Mouse (Mus musculus): ENCODE measurements around the gene Atp2b4. TPM values are rescaled to one million over a fixed set of nuclear protein-coding genes. Genes with fewer than 3 reads are reported as not detected.

The Atp2b4 gene
- total and polyA plus RNA-seq, 2 experiments from 2014 or later = 12.1 to 48.3 TPM

DNA sequence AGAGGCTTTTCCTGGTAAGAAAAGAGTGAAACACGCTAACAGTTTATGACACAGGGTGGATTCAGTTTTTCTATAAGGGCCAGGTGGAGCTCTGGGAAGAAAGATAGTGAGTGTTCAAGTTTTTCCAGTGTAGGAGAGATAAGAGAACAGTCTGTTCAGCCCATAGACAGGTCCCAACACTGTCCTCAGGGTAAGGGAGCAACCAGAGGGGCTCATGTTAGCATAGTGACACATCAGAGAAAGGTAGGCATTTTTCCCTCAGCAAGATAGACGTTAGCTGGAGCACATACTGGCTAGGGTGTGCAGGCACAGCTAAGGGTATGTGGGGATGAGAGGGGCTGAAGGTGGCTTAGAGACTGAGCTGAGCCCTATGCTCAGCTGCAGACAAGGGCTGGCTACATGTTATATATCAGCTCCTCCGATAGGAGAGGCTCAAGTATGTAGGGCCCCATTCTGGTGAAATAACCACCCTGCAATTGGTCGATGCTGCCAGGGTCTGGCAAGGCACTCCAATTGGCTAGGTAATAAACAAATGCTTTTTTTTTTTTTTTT, 46.4 kb downstream of the Atp2b4 start:
- Histone ChIP-seq H3K9ac (replicated peaks; ENCODE audit: low read length, poor library complexity, severe bottlenecking) (no peak overlapping the region), H3K4me2 (ENCODE audit: low read depth, low read length, poor library complexity, severe bottlenecking) (no peak overlapping the region), H3K4me1 (ENCODE audit: insufficient read depth, low read length) (no peaks in the 10 kb centered on the region), H3K4me3 (ENCODE audit: low read depth, low read length) (no peak overlapping the region), H3K9me3 (ENCODE audit: low read length) (no peaks in the 10 kb centered on the region), H3K27ac (ENCODE audit: low read depth, low read length) (no peak overlapping the region), H3K36me3 (ENCODE audit: insufficient read depth, low read length) (no peaks in the 10 kb centered on the region), H3K27me3 (ENCODE audit: insufficient read depth, low read length) (no peaks in the 10 kb centered on the region)
- WGBS = 79% methylated on average over 4 of the region's 4 CpGs
- DNase-seq (ENCODE audit: low spot score) (no peak), ATAC-seq (ENCODE audit: low FRiP score) (no peak)
- TF ChIP-seq CTCF (IDR thresholded peaks at IDR 0.05) = no peak

DNA sequence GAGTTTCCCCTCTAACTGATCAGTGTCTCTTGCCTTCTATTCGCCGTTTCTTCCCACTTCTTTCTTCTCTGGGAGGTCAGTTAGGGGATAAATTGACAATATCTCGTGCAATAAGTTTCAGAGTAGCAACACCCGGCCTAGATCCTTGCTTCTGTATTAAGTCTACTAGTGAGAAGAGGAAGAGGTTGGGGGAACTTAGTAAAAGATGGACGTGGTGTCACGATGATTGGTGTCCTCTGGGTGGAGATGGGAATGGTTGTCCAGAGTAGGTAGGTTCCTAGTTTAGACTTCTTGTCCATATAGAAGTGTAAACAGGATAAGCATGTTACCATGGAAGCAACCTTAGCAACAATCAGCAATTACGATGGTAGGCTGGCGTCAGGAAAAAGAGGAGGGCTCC, 47.5 kb downstream of the Atp2b4 start:
- H3K27ac ChIP-seq (ENCODE audit: low read depth, low read length) = no peak overlapping the region
- ATAC-seq (ENCODE audit: low FRiP score) (no peak), DNase-seq (ENCODE audit: low spot score) (no peak)
- WGBS = 87% methylated on average over 8 of the region's 8 CpGs
- H3K27me3 ChIP-seq (ENCODE audit: insufficient read depth, low read length) = no peaks in the 10 kb centered on the region
- no peaks in the 10 kb centered on the region for H3K9me3 ChIP-seq (ENCODE audit: low read length)
- no peak overlapping the region for H3K4me3 ChIP-seq (ENCODE audit: low read depth, low read length)
- no peaks in the 10 kb centered on the region for H3K36me3 ChIP-seq (ENCODE audit: insufficient read depth, low read length)
- no peaks in the 10 kb centered on the region for H3K4me1 ChIP-seq (ENCODE audit: insufficient read depth, low read length)
- H3K4me2 ChIP-seq (ENCODE audit: low read depth, low read length, poor library complexity, severe bottlenecking) = no peak overlapping the region
- TF ChIP-seq CTCF (IDR thresholded peaks at IDR 0.05) = no peak
- H3K9ac ChIP-seq (replicated peaks; ENCODE audit: low read length, poor library complexity, severe bottlenecking) = no peak overlapping the region

GRCm38 (mm10) chr1:133751621-133752020, 49.2 kb downstream of the Atp2b4 start:
- Histone ChIP-seq H3K4me2 (ENCODE audit: low read depth, low read length, poor library complexity, severe bottlenecking) (no peak overlapping the region), H3K27ac (ENCODE audit: low read depth, low read length) (no peak overlapping the region), H3K27me3 (ENCODE audit: insufficient read depth, low read length) (no peaks in the 10 kb centered on the region), H3K36me3 (ENCODE audit: insufficient read depth, low read length) (no peaks in the 10 kb centered on the region), H3K9me3 (ENCODE audit: low read length) (no peaks in the 10 kb centered on the region), H3K9ac (replicated peaks; ENCODE audit: low read length, poor library complexity, severe bottlenecking) (no peak overlapping the region), H3K4me3 (ENCODE audit: low read depth, low read length) (no peak overlapping the region), H3K4me1 (ENCODE audit: insufficient read depth, low read length) (no peaks in the 10 kb centered on the region)
- 75% methylated on average over 3 of the region's 3 CpGs for WGBS
- DNase-seq (ENCODE audit: low spot score) = no peak
- TF ChIP-seq CTCF (IDR thresholded peaks at IDR 0.05) = no peak
- ATAC-seq (ENCODE audit: low FRiP score) = no peak

GRCm38 (mm10) chr1:133749954-133750353, 50.9 kb downstream of the Atp2b4 start:
- WGBS = 81% methylated on average over 4 of the region's 4 CpGs
- ATAC-seq (ENCODE audit: low FRiP score) (no peak), DNase-seq (ENCODE audit: low spot score) (no peak)
- no peak overlapping the region for H3K27ac ChIP-seq (ENCODE audit: low read depth, low read length)
- no peak overlapping the region for H3K4me3 ChIP-seq (ENCODE audit: low read depth, low read length)
- H3K4me1 ChIP-seq (ENCODE audit: insufficient read depth, low read length) = no peaks in the 10 kb centered on the region
- H3K4me2 ChIP-seq (ENCODE audit: low read depth, low read length, poor library complexity, severe bottlenecking) = no peak overlapping the region
- H3K9me3 ChIP-seq (ENCODE audit: low read length) = no peaks in the 10 kb centered on the region
- no peak overlapping the region for H3K9ac ChIP-seq (replicated peaks; ENCODE audit: low read length, poor library complexity, severe bottlenecking)
- no peaks in the 10 kb centered on the region for H3K36me3 ChIP-seq (ENCODE audit: insufficient read depth, low read length)
- TF ChIP-seq CTCF (IDR thresholded peaks at IDR 0.05) = no peak
- no peaks in the 10 kb centered on the region for H3K27me3 ChIP-seq (ENCODE audit: insufficient read depth, low read length)

DNA sequence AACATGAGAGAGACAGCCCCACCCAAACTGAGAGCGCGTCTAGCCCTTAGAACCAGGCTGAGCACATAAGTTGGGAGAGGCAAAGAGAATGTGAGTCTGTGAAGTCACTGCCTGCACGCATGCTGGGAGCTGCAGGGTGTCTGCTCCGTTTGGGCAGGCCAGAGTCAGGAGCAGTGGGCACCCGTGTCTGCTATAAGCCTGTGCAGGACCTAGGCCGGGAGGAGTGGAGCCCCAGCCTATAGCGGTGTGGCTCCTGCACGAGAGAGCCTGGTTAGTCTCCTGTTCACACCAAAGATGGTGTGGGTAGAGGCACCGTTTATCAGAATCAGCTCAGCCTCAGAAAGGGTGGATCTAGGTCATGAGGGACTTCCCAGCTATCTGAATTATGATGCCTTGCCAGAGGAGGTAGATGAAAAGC, 55.8 kb downstream of the Atp2b4 start:
- H3K9ac ChIP-seq (replicated peaks; ENCODE audit: low read length, poor library complexity, severe bottlenecking) = no peak overlapping the region
- no peaks in the 10 kb centered on the region for H3K36me3 ChIP-seq (ENCODE audit: insufficient read depth, low read length)
- H3K4me3 ChIP-seq (ENCODE audit: low read depth, low read length) = no peak overlapping the region
- no peaks in the 10 kb centered on the region for H3K9me3 ChIP-seq (ENCODE audit: low read length)
- no peak overlapping the region for H3K27ac ChIP-seq (ENCODE audit: low read depth, low read length)
- WGBS = 50% methylated on average over 9 of the region's 9 CpGs
- ATAC-seq (ENCODE audit: low FRiP score) (no peak), DNase-seq (ENCODE audit: low spot score) (no peak)
- no peak for TF ChIP-seq CTCF (IDR thresholded peaks at IDR 0.05)
- H3K4me1 ChIP-seq (ENCODE audit: insufficient read depth, low read length) = peaks cover 7% of the 10 kb centered on the region; the same call in 1 of the 2 replicates
- H3K4me2 ChIP-seq (ENCODE audit: low read depth, low read length, poor library complexity, severe bottlenecking) = no peak overlapping the region
- no peaks in the 10 kb centered on the region for H3K27me3 ChIP-seq (ENCODE audit: insufficient read depth, low read length)

GRCm38 (mm10) chr1:133744609-133745008, 56.2 kb downstream of the Atp2b4 start:
- H3K4me2 ChIP-seq (ENCODE audit: low read depth, low read length, poor library complexity, severe bottlenecking) = no peak overlapping the region
- H3K36me3 ChIP-seq (ENCODE audit: insufficient read depth, low read length) = no peaks in the 10 kb centered on the region
- H3K27me3 ChIP-seq (ENCODE audit: insufficient read depth, low read length) = no peaks in the 10 kb centered on the region
- no peak for TF ChIP-seq CTCF (IDR thresholded peaks at IDR 0.05)
- whole genome bisulfite sequencing = 57% methylated on average over 4 of the region's 4 CpGs
- no peaks in the 10 kb centered on the region for H3K9me3 ChIP-seq (ENCODE audit: low read length)
- ATAC-seq (ENCODE audit: low FRiP score) = no peak
- H3K9ac ChIP-seq (replicated peaks; ENCODE audit: low read length, poor library complexity, severe bottlenecking) = no peak overlapping the region
- no peak overlapping the region for H3K4me3 ChIP-seq (ENCODE audit: low read depth, low read length)
- DNase-seq (ENCODE audit: low spot score) = peak; percentile 73
- peaks cover 7% of the 10 kb centered on the region; the same call in 1 of the 2 replicates for H3K4me1 ChIP-seq (ENCODE audit: insufficient read depth, low read length)
- H3K27ac ChIP-seq (ENCODE audit: low read depth, low read length) = no peak overlapping the region

Data from midbrain, postnatal 0 days (tissue).